In genomic region chr15:78899409-78899739, GRCm38 (mm10) we compare ENCODE assay signal across 8 mouse cellular contexts. TPM values are rescaled to one million over a fixed set of nuclear protein-coding genes. Genes with fewer than 3 reads are reported as not detected.
A peak's percentile ranks its signal among the peaks of the same experiment; 100 is the strongest.
DNase-seq lines count a peak whose midpoint lies in the region; ATAC-seq and TF ChIP-seq lines count a peak whose summit lies in the region.

Gm49510 (plus strand) TSS chr15:78899667.

- peaks cover 15% of the 10 kb centered on the region for H3K36me3 ChIP-seq in hindbrain, embryonic 13.5 days
- H3K36me3 ChIP-seq in midbrain, embryonic 14.5 days (ENCODE audit: control insufficient read depth, insufficient read depth, low read length) = 0 out of 2 replicates have a peak, but pooled peaks cover 2% of the 10 kb centered on the region

- H3K9me3 ChIP-seq in hindbrain, embryonic 13.5 days = no peaks in the 10 kb centered on the region
- no peaks in the 10 kb centered on the region for H3K9me3 ChIP-seq in midbrain, embryonic 14.5 days (ENCODE audit: control insufficient read depth, low read length)

- peak within 1 kb of the TSS; percentile 79 for H3K9ac ChIP-seq in hindbrain, embryonic 13.5 days
- peak within 1 kb of the TSS; percentile 56 for H3K9ac ChIP-seq in midbrain, embryonic 14.5 days (replicated peaks; ENCODE audit: low read length)

- no peak for TF ChIP-seq POLR2A in bone marrow macrophage, adult 2 months (IDR thresholded peaks at IDR 0.05; ENCODE audit: borderline replicate concordance, low read depth, low read length)

- peaks cover 37% of the 10 kb centered on the region for H3K27me3 ChIP-seq in hindbrain, embryonic 13.5 days
- peaks cover 11% of the 10 kb centered on the region; the same call in 1 of the 2 replicates for H3K27me3 ChIP-seq in midbrain, embryonic 14.5 days (ENCODE audit: control insufficient read depth, insufficient read depth, low read length)

- 3% methylated on average over 20 of the region's 20 CpGs for WGBS in hindbrain, embryonic 13.5 days
- under 1% methylated on average over 19 of the region's 20 CpGs for WGBS in midbrain, embryonic 14.5 days

- peaks cover 40% of the 10 kb centered on the region for H3K4me1 ChIP-seq in bone marrow macrophage, adult 2 months (ENCODE audit: control insufficient read depth, insufficient read depth, low read length)
- H3K4me1 ChIP-seq in hindbrain, embryonic 13.5 days (replicated peaks) = peaks cover 17% of the 10 kb centered on the region
- H3K4me1 ChIP-seq in midbrain, embryonic 14.5 days (ENCODE audit: control insufficient read depth, insufficient read depth, low read length) = peaks cover 8% of the 10 kb centered on the region; the same call in 1 of the 2 replicates

- DNase-seq in kidney, adult 18-20 months = peak; percentile 47
- no peak for DNase-seq in kidney, postnatal 14 days
- DNase-seq in midbrain, embryonic 14.5 days = no peak
- DNase-seq in layer of hippocampus, postnatal 25 days (ENCODE audit: extremely low spot score in 1 of 2, low spot score in 1 of 2) = no peak
- DNase-seq in spleen, postnatal 36 days (ENCODE audit: low spot score in 2 of 2) = no peak
- DNase-seq in cerebellum, postnatal 25 days = no peak

- peak within 1 kb of the TSS; percentile 77 for H3K4me3 ChIP-seq in bone marrow macrophage, adult 2 months (ENCODE audit: insufficient read depth, low read length)
- peak within 1 kb of the TSS; percentile 53 for H3K4me3 ChIP-seq in hindbrain, embryonic 13.5 days
- peak within 1 kb of the TSS; percentile 45 for H3K4me3 ChIP-seq in midbrain, embryonic 14.5 days (replicated peaks; ENCODE audit: low read depth, low read length)

- peak within 1 kb of the TSS; percentile 89 for H3K27ac ChIP-seq in bone marrow macrophage, adult 2 months (ENCODE audit: insufficient read depth, low read depth, low read length)
- no peak within 1 kb of the TSS; the same call in 1 of the 2 replicates for H3K27ac ChIP-seq in hindbrain, embryonic 13.5 days
- no peak within 1 kb of the TSS for H3K27ac ChIP-seq in midbrain, embryonic 14.5 days (replicated peaks; ENCODE audit: low read depth, low read length)

- no peak for TF ChIP-seq CTCF in bone marrow macrophage, adult 2 months (IDR thresholded peaks at IDR 0.05; ENCODE audit: low read depth, low read length)

- peak within 1 kb of the TSS; percentile 90 for H3K4me2 ChIP-seq in hindbrain, embryonic 13.5 days
- peak within 1 kb of the TSS; percentile 85 for H3K4me2 ChIP-seq in midbrain, embryonic 14.5 days (ENCODE audit: low read length)

- no peak for ATAC-seq in hindbrain, embryonic 13.5 days (ENCODE audit: low FRiP score)
- no peak for ATAC-seq in midbrain, embryonic 14.5 days (ENCODE audit: low FRiP score, low TSS enrichment)

RNA-seq across cellular contexts. Expression of gene Gm49510, which starts in this region (rescaled TPM):
- not detected in 2 replicates for polyA plus RNA-seq in bone marrow macrophage, adult 2 months (2012; ENCODE audit: insufficient read depth, insufficient read length, missing spikeins)
- polyA plus RNA-seq in hindbrain, embryonic 13.5 days (2015; fragmentation: Nextera tagmentation; extraction: Ambion mirVana) = not detected in 2 replicates
- not detected in 2 replicates for polyA plus RNA-seq in midbrain, embryonic 14.5 days (2014; fragmentation: Nextera tagmentation; extraction: Ambion mirVana)
- not detected for total RNA-seq in layer of hippocampus, postnatal 25 days (2021)
